Mouse (Mus musculus): Measurements from ENCODE around the gene Slc2a13.

GRCm38 (mm10) chr15:91275961-91276360 lies 297.1 kb downstream of the Slc2a13 start:
- no peak for TF ChIP-seq POLR2A (IDR thresholded peaks at IDR 0.05; ENCODE audit: borderline replicate concordance, extremely low read depth, low read depth, low read length)
- TF ChIP-seq CTCF (IDR thresholded peaks at IDR 0.05; ENCODE audit: insufficient read depth, low read length): no peak
